26 mouse cellular contexts compared by ENCODE assay signal in the genomic region with DNA sequence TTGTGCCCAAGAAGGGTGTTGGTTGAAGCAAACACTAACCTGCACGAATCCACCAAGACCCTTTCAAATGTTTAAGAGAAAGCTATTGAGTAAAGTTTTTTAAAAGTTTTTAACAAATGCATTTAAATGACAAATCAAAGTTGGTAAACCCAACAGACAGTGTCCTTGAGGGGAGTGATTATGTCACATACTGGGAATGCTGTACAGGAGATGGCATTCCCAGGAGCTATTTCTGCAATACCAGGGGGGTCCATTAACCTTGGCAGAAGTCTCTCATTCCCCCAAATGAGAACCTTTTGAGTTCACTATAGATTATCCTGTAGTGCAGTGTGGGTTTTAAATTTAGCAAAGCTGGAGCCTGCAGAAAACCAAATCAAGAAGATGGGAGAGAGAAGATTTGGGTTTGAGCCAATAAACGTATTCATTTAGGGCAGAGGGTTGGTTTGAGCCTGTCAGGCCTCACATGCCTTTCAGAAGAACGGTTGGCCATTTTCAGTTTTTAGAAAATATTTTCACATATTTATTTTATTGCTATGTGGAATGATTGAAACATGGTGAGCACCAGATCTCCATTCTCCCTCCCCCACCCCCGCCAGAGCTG.
DNase-seq lines count a peak whose midpoint lies in the region; ATAC-seq and TF ChIP-seq lines count a peak whose summit lies in the region.
"Had no signal": no experiment of that assay in that cellular context is flagged by ENCODE, and none has a peak within 500 bp of the region (broad histone marks: within the 10 kb centered on the region; RNA-seq: fewer than 3 reads in every experiment).

No protein-coding gene starts in this region.

- H3K9ac ChIP-seq in heart, embryonic 16.5 days (ENCODE audit: low read length) = no peak overlapping the region
- no peak overlapping the region for H3K9ac ChIP-seq in lung, embryonic 14.5 days
- no peak overlapping the region for H3K9ac ChIP-seq in limb, embryonic 14.5 days (ENCODE audit: low read depth, low read length, severe bottlenecking)
- H3K9ac ChIP-seq: embryonic facial prominence, embryonic 13.5 days; hindbrain, embryonic 13.5 days; liver, embryonic 14.5 days; lung, embryonic 15.5 days; midbrain, embryonic 12.5 days; neural tube, embryonic 12.5 days had no signal

- intact Hi-C loops in heart, postnatal 10 days (cut with DNase I) = no loop called here
- intact Hi-C loops in heart, postnatal 14 days (cut with DNase I) = loop anchor here (5.0 kb wide), 1 partner anchor 382 kb away; no protein-coding TSS in a partner anchor

- peaks cover 32% of the 10 kb centered on the region for H3K4me1 ChIP-seq in heart, embryonic 16.5 days (ENCODE audit: control insufficient read depth, insufficient read depth, low read length)
- H3K4me1 ChIP-seq in lung, embryonic 14.5 days (ENCODE audit: insufficient read depth) = peaks cover 29% of the 10 kb centered on the region
- peaks cover 47% of the 10 kb centered on the region for H3K4me1 ChIP-seq in limb, embryonic 14.5 days (ENCODE audit: control insufficient read depth, insufficient read depth, low read length)

- TF ChIP-seq POLR2A in limb, embryonic 14.5 days (IDR thresholded peaks at IDR 0.05; ENCODE audit: borderline replicate concordance, extremely low read depth, insufficient read depth, insufficient read length) = no peak

- H3K27me3 ChIP-seq in heart, embryonic 16.5 days (ENCODE audit: control insufficient read depth, insufficient read depth, low read length) = no peaks in the 10 kb centered on the region
- no peaks in the 10 kb centered on the region for H3K27me3 ChIP-seq in lung, embryonic 14.5 days (ENCODE audit: insufficient read depth, low read length)
- H3K27me3 ChIP-seq in limb, embryonic 14.5 days (ENCODE audit: control insufficient read depth, insufficient read depth, low read length) = no peaks in the 10 kb centered on the region
- H3K27me3 ChIP-seq: embryonic facial prominence, embryonic 13.5 days; hindbrain, embryonic 13.5 days; lung, embryonic 15.5 days; midbrain, embryonic 12.5 days; neural tube, embryonic 12.5 days had no signal

- 60% methylated on average over 4 of the region's 4 CpGs for WGBS in heart, embryonic 16.5 days
- WGBS in lung, embryonic 14.5 days = 68% methylated on average over 4 of the region's 4 CpGs
- WGBS in limb, embryonic 14.5 days = 69% methylated on average over 4 of the region's 4 CpGs

- peak; percentile 75 for DNase-seq in heart, adult 11 months
- DNase-seq in heart, postnatal 10 days = no peak
- DNase-seq in heart, postnatal 14 days = no peak
- DNase-seq in lung, embryonic 14.5 days = no peak
- no peak for DNase-seq in lung, postnatal 14 days
- no peak for DNase-seq in limb, embryonic 14.5 days (ENCODE audit: low spot score)
- DNase-seq in spleen, adult 12 weeks (ENCODE audit: low spot score) = no peak
- DNase-seq: B cell, adult 2 months; gastrocnemius, postnatal 10 days; liver; lung, postnatal 4 days; right cerebral cortex, adult 18-20 months; thymus, postnatal 14 days had no signal

- no peaks in the 10 kb centered on the region for H3K36me3 ChIP-seq in heart, embryonic 16.5 days (ENCODE audit: control insufficient read depth, insufficient read depth)
- H3K36me3 ChIP-seq in lung, embryonic 14.5 days (ENCODE audit: insufficient read depth) = no peaks in the 10 kb centered on the region
- H3K36me3 ChIP-seq in limb, embryonic 14.5 days (ENCODE audit: control insufficient read depth, insufficient read depth, low read length) = no peaks in the 10 kb centered on the region
- H3K36me3 ChIP-seq: embryonic facial prominence, embryonic 13.5 days; heart, embryonic 10.5 days; hindbrain, embryonic 13.5 days; lung, embryonic 15.5 days; midbrain, embryonic 12.5 days; neural tube, embryonic 12.5 days had no signal

- no peak for ATAC-seq in heart, embryonic 16.5 days (replicated peaks; ENCODE audit: extremely low read depth, insufficient read depth, low FRiP score)
- ATAC-seq in lung, embryonic 14.5 days (ENCODE audit: insufficient read depth) = no peak
- no peak for ATAC-seq in limb, embryonic 14.5 days (ENCODE audit: low FRiP score, low read depth)
- ATAC-seq: forebrain, embryonic 16.5 days; inflammation-experienced regulatory T-cells, adult 6 months had no signal

- no peaks in the 10 kb centered on the region for H3K9me3 ChIP-seq in heart, embryonic 16.5 days (replicated peaks; ENCODE audit: control insufficient read depth, low read length)
- H3K9me3 ChIP-seq in lung, embryonic 14.5 days (ENCODE audit: low read depth, low read length) = no peaks in the 10 kb centered on the region
- no peaks in the 10 kb centered on the region for H3K9me3 ChIP-seq in limb, embryonic 14.5 days (ENCODE audit: control insufficient read depth, low read length)
- H3K9me3 ChIP-seq: embryonic facial prominence, embryonic 13.5 days; heart, embryonic 10.5 days; hindbrain, embryonic 13.5 days; lung, embryonic 15.5 days; megakaryocyte, embryonic 14.5 days; midbrain, embryonic 12.5 days; neural tube, embryonic 12.5 days had no signal

- no peak overlapping the region for H3K4me3 ChIP-seq in heart, embryonic 16.5 days (ENCODE audit: low read length)
- H3K4me3 ChIP-seq in lung, embryonic 14.5 days (ENCODE audit: low read depth, low read length) = no peak overlapping the region
- no peak overlapping the region for H3K4me3 ChIP-seq in limb, embryonic 14.5 days (replicated peaks; ENCODE audit: low read length)
- H3K4me3 ChIP-seq: embryonic facial prominence, embryonic 13.5 days; erythroblast, embryonic 14.5 days; heart, embryonic 10.5 days; hindbrain, embryonic 13.5 days; lung, embryonic 15.5 days; megakaryocyte, embryonic 14.5 days; midbrain, embryonic 12.5 days; myocyte; neural tube, embryonic 12.5 days had no signal

- no peak for TF ChIP-seq CTCF in lung, embryonic 14.5 days (IDR thresholded peaks at IDR 0.05; ENCODE audit: low read depth)

- peak overlapping the region; percentile 73 for H3K27ac ChIP-seq in heart, embryonic 16.5 days (ENCODE audit: low read length)
- 0 out of 2 replicates have a peak overlapping the region, but pooled peaks have one; percentile 49 for H3K27ac ChIP-seq in lung, embryonic 14.5 days (ENCODE audit: low read depth)
- H3K27ac ChIP-seq in limb, embryonic 14.5 days (replicated peaks; ENCODE audit: low read depth, low read length) = 0 out of 2 replicates have a peak overlapping the region, but pooled peaks have one; percentile 38
- H3K27ac ChIP-seq: embryonic facial prominence, embryonic 13.5 days; heart, embryonic 10.5 days; hindbrain, embryonic 13.5 days; liver, embryonic 14.5 days; lung, embryonic 15.5 days; midbrain, embryonic 12.5 days; neural tube, embryonic 12.5 days had no signal

- no peak overlapping the region; the same call in 1 of the 2 replicates for H3K4me2 ChIP-seq in heart, embryonic 16.5 days (ENCODE audit: low read depth, low read length)
- H3K4me2 ChIP-seq in lung, embryonic 14.5 days = no peak overlapping the region
- H3K4me2 ChIP-seq in limb, embryonic 14.5 days (replicated peaks; ENCODE audit: low read depth, low read length, severe bottlenecking) = no peak overlapping the region
- H3K4me2 ChIP-seq: embryonic facial prominence, embryonic 13.5 days; hindbrain, embryonic 13.5 days; lung, embryonic 15.5 days; midbrain, embryonic 12.5 days; neural tube, embryonic 12.5 days had no signal
